Mouse (Mus musculus): ENCODE data around the gene Dusp11.
"Not testable (repeated sequence)": the region's sequence is repeated elsewhere in the genome, so short reads cannot be mapped to it uniquely, and the experiment has no call there.

The Dusp11 gene

GRCm38 (mm10) chr6:85961101-85962091, at the start of gene Dusp11:
Gene Dusp11 (minus strand): TSS chr6:85961667.
- DNase-seq (ENCODE audit: low spot score) = peak; percentile 94

- DNase-seq (ENCODE audit: low spot score) = peak; percentile 59
Measured at GRCm38 (mm10) chr6:86009980-86010379, 48.5 kb upstream of the Dusp11 start.

- peak; percentile 74 for DNase-seq (ENCODE audit: low spot score)
Measured at GRCm38 (mm10) chr6:86004271-86005148, 43.0 kb upstream of the Dusp11 start.

GRCm38 (mm10) chr6:86003405-86003925, 42.0 kb upstream of the Dusp11 start:
- DNase-seq (ENCODE audit: low spot score) = peak; percentile 5

GRCm38 (mm10) chr6:85990774-85991173, 29.3 kb upstream of the Dusp11 start:
- peak; percentile 36 for DNase-seq (ENCODE audit: low spot score)

GRCm38 (mm10) chr6:85989570-85989969, 28.1 kb upstream of the Dusp11 start:
- DNase-seq (ENCODE audit: low spot score) = not testable (repeated sequence)

GRCm38 (mm10) chr6:85984351-85984750, 22.9 kb upstream of the Dusp11 start:
- DNase-seq (ENCODE audit: low spot score) = no peak

GRCm38 (mm10) chr6:85978736-85979135, 17.3 kb upstream of the Dusp11 start:
- DNase-seq (ENCODE audit: low spot score) = not testable (repeated sequence)

- DNase-seq (ENCODE audit: low spot score) = no peak
Measured at GRCm38 (mm10) chr6:85976242-85976641, 14.8 kb upstream of the Dusp11 start.

- DNase-seq (ENCODE audit: low spot score) = no peak
Measured at GRCm38 (mm10) chr6:85975761-85976160, 14.3 kb upstream of the Dusp11 start.

- no peak for DNase-seq (ENCODE audit: low spot score)
Measured at GRCm38 (mm10) chr6:85974941-85975617, 13.6 kb upstream of the Dusp11 start.

GRCm38 (mm10) chr6:85973336-85973735, 11.9 kb upstream of the Dusp11 start:
- DNase-seq (ENCODE audit: low spot score) = no peak

GRCm38 (mm10) chr6:85972699-85973098, 11.2 kb upstream of the Dusp11 start:
- no peak for DNase-seq (ENCODE audit: low spot score)

- DNase-seq (ENCODE audit: low spot score) = no peak
Measured at GRCm38 (mm10) chr6:85969889-85970288, 8.4 kb upstream of the Dusp11 start.

GRCm38 (mm10) chr6:85966686-85967085, 5.2 kb upstream of the Dusp11 start:
- DNase-seq (ENCODE audit: low spot score) = peak; percentile 16

- DNase-seq (ENCODE audit: low spot score) = peak; percentile 24
Measured at GRCm38 (mm10) chr6:85966081-85966480, 4.6 kb upstream of the Dusp11 start.

- peak; percentile 38 for DNase-seq (ENCODE audit: low spot score)
Measured at GRCm38 (mm10) chr6:85957581-85957980, 3.9 kb downstream of the Dusp11 start.

GRCm38 (mm10) chr6:85948549-85948948, 12.9 kb downstream of the Dusp11 start:
- no peak for DNase-seq (ENCODE audit: low spot score)

GRCm38 (mm10) chr6:85942469-85942868, 19.0 kb downstream of the Dusp11 start:
- no peak for DNase-seq (ENCODE audit: low spot score)

GRCm38 (mm10) chr6:85938701-85939100, 22.8 kb downstream of the Dusp11 start:
- no peak for DNase-seq (ENCODE audit: low spot score)

All from lung, postnatal 25 days (tissue).